Mouse (Mus musculus): ENCODE measurements around the gene Ddx1.
"Not testable (repeated sequence)": the region's sequence is repeated elsewhere in the genome, so short reads cannot be mapped to it uniquely, and the experiment has no call there.

Ddx1 gene

DNA sequence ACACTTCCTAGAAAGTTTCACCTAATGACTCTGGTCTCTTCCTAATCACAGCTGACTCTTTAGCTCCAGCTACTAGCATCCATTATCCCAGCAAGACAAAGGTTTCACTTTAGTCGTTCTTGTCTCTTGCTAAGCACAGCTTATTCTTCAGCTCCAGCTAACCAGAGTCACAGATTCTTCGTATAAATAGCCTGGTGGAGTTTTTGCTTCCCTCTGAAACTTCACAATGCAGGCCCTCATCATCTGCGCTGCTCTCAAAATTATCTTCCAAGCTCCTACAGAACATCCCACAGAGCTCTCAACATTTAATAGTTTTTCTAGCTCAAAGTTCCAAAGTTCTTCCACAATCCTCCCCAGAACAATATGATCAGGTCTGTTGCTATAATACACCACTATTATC is 43.3 kb downstream of the Ddx1 start:
- DNase-seq (ENCODE audit: extremely low read depth, low read depth) = no peak

DNA sequence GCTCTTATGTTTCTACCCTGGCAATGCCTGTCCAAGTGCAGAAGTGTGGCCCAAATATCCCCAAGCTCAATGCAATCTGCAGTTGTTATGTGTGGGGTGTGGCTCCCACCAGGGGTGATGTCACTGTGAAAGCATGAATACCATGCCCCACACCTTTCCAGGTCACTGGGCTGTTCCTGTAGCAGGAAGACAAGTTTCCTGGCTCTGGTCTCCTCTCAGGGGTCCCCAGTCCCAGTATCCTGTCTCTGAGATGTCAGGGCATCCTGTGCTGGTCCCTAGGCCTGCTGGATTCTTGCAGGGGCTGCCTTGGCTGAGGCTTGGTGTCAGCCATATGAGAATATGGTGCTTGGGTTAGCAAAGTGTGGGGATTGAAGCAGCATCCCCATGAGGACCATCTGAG is 46.7 kb downstream of the Ddx1 start:
- DNase-seq (ENCODE audit: extremely low read depth, low read depth) = no peak

GRCm38 (mm10) chr12:13200576-13200975 is 48.4 kb downstream of the Ddx1 start:
- DNase-seq (ENCODE audit: extremely low read depth, low read depth) = no peak

DNA sequence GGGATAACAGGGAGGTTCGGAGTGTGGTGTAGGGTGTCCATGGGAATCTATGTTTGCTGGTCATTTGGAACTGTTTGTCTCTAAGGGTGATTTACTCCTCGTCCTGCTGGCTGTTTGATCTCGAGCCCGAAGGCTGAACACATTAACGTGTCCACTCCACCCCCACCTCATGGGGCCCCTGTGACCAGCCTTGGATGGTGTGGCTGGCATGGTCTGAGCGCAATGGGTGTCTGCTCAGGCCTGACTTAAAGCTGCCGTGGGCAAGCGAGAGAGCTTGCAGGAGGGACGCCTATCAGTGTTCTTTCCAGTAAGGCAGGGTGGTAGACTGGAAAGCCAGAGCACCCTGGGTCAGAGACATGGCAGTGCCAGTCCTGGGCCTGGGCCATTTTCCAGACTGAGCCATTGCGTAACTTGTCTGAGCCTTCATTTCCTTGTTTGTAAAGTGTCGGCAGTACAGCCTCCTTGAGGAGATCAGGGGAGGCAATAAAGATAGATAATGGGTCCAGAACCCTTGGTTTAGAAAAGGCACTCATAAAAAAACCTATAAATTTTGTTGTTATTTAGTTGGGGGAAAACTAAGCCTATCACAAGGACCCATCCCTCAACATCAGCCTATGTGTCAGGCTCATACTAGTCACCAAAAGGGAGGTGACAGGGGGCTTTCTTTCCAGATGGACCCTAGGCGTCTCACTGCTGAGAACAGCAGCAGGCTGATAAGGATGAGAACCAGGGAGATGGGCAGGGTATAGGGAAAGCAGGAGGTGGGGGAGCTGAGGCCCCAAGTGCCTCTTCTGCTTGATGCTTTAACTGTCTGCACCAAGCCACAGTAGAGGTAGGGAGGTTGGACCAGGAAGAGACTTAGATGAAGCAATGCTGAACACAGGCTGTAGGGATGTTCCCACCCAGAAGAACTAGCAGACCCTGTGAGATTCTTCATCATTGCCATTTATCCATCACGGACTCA is 49.4 kb downstream of the Ddx1 start:
- DNase-seq (ENCODE audit: extremely low read depth, low read depth) = no peak

GRCm38 (mm10) chr12:13198157-13198556 is 50.9 kb downstream of the Ddx1 start:
- DNase-seq (ENCODE audit: extremely low read depth, low read depth) = no peak

DNA sequence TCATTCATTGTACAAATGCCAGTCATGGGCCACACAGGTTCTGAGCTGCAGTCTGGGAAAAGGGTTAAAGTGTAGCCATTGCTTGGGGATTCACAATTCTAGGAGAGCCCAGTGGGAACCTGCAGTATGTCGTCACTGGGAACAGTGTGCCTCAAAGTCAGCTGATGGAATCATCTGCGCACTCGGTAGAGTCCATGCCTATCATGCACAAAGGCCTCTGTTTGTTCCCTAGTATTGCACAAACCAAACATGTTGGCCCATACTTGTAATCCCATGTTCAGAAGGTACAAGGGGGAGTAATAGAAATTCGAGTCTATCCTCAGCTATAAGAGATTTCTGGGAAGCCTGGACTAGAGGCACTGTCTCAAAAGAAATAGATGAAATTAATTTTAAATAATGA is 52.9 kb downstream of the Ddx1 start:
- DNase-seq (ENCODE audit: extremely low read depth, low read depth) = no peak

DNA sequence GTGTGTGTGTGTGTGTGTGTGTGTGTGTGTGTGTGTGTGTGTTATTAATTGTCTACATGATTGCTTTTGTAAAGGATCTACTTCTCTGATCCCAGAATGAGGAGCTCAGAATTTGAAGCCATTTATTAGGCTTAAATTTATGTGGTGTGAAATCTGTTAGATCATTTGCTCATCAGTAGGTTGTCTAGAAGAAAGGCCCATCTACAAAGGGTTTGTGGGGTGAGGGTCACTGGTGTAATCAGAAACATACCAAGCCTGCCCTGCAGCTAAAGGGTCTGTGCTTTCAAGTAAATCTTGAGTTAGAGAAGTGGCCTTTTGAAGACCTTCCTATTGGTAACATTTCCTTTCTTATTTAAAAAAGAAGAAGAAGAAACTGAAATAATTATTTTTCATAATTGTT is 53.5 kb downstream of the Ddx1 start:
- no peak for DNase-seq (ENCODE audit: extremely low read depth, low read depth)

GRCm38 (mm10) chr12:13188059-13188700 is 60.8 kb downstream of the Ddx1 start:
- no peak for DNase-seq (ENCODE audit: extremely low read depth, low read depth)

DNA sequence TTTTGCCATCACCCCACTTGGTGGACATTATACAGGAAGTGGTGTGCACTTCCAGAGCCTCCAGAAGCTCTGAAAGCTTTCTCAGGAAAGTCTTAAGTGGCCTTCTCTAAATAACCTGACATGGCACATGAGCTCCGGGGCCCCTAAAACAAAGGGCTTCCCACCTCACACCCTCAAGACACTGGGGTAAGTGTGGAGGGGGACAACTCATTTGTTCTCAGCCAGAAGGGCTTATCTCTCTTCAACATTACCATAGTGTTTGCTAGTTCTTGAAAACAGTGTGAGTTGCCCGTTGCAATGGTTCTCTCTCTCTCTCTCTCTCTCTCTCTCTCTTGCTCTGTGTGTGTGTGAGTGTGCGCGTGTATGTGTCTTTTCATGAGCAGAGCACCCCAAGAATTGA is 62.8 kb downstream of the Ddx1 start:
- DNase-seq (ENCODE audit: extremely low read depth, low read depth) = no peak

- DNase-seq (ENCODE audit: extremely low read depth, low read depth) = no peak
These were observed 64.1 kb downstream of the Ddx1 start for GRCm38 (mm10) chr12:13184873-13185361.

GRCm38 (mm10) chr12:13184136-13184535 is 64.9 kb downstream of the Ddx1 start:
- not testable (repeated sequence) for DNase-seq (ENCODE audit: extremely low read depth, low read depth)

DNA sequence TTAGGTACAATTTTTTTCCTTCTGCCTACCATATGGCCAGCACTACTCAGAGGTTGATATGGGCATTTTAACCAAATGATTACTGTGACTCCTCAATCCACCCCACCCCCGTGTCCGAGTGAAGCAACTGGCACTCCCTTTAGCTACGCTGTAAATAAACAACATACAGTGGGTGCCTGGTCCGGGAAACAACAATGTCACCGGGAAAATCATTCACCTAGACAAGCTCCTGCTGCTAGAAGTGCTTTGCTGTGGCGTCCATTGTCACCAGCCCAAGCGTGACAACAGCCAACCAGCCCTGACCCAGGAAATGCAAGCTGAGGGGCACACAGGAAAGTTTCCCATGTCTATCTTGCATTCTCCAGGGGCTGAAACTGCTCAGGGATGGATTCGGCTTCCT is 66.8 kb downstream of the Ddx1 start:
- no peak for DNase-seq (ENCODE audit: extremely low read depth, low read depth)

DNA sequence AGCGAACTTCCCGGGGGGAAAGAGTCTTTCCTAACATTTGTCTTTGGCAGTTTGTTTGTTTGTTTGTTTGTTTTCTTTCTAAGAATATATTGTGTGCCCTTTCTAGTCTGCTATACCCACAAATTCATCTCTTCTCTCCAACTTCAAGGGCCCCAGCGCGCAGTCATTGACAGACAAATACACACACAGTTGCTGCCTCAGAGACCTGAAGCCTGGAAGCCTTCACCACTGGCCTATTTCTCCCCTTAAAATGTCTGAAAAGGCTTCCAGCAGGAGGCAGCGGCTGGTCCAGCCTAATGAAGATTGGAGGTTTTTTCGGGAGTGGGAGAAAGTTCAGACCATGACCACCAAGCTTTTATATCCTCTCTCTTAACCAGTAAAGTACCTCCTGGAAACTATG is 67.3 kb downstream of the Ddx1 start:
- no peak for DNase-seq (ENCODE audit: extremely low read depth, low read depth)

- peak; percentile 69 for DNase-seq (ENCODE audit: extremely low read depth, low read depth)
These were observed 68.2 kb downstream of the Ddx1 start for GRCm38 (mm10) chr12:13180715-13181335.

DNA sequence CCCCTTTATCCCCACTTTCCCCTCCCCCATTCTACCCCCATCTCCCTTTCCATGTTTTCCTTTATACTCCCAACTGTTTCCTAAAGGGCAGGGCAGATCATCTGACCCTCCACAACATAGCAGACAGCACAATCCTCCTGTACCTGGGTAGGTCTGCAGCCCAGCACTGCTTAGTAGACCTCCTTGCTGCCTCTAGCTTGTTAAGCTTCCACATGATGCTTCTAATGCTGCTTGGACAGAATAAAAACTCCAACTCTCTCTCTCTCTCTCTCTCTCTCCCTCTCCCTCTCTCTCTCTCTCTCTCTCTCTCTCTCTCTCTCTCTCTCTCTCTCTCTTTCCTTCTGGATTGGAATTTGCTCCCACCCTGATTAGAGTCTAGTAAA is 68.7 kb downstream of the Ddx1 start:
- no peak for DNase-seq (ENCODE audit: extremely low read depth, low read depth)

DNA sequence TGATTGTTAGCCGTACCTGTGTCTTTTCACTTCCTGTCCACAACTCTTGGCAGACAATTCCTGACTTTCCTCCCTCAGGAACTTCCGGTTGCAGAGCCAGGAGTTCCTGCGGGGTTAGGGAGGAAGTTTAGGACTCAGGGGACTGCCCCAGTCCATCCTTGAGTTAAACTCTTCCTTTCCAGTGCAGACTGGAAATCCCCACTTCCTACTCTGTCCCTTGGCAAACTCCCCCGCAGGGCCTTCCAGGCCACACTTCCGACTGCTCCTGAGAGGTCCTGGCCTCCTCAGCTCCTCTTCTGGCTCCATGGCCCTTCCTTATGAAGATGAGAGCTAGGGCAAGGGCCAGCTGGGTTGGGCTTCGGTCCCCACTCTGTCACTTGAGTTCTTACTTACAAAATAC is 71.4 kb downstream of the Ddx1 start:
- no peak for DNase-seq (ENCODE audit: extremely low read depth, low read depth)

- no peak for DNase-seq (ENCODE audit: extremely low read depth, low read depth)
These were observed 72.1 kb downstream of the Ddx1 start for GRCm38 (mm10) chr12:13176927-13177326.

GRCm38 (mm10) chr12:13176136-13176535 is 72.9 kb downstream of the Ddx1 start:
- no peak for DNase-seq (ENCODE audit: extremely low read depth, low read depth)

DNA sequence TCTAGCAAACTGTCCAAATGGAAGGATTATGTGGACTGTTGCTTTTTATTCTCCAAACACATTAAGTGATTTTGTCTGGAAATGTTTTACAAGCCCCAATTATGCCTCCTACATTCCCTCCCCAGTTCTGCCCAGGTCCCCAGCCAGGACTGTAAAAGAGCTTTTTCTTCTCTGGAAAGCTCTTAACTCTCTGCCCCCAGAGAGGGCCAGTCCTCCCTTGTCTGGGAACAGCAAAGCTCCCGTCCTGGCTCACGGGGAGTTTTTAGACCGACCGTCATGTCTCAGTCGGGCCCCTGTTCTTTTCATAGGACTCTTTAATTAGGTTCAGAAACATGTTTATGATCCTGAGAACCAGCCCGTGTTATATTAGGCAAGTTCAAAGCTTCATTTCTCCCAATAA is 75.0 kb downstream of the Ddx1 start:
- DNase-seq (ENCODE audit: extremely low read depth, low read depth) = no peak

DNA sequence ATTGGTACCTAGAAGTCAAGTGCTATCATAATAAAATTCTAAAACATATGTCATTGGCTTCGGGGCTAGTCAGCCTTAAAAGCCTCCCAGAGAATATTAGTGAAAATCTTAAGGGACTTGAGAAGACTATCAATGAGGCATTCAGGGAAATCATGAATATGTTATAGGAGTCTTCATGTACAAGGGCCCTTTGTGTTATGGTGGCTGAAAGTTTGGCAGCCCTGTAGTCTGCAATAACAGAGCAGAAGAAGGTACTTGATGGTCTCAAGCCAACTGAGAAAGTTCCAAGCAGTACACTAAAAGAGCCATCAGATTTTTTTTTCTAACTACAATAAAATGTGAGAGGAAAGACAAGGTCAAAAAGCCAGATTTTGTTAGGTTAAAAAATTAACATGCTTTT is 80.9 kb downstream of the Ddx1 start:
- DNase-seq (ENCODE audit: extremely low read depth, low read depth) = no peak

DNA sequence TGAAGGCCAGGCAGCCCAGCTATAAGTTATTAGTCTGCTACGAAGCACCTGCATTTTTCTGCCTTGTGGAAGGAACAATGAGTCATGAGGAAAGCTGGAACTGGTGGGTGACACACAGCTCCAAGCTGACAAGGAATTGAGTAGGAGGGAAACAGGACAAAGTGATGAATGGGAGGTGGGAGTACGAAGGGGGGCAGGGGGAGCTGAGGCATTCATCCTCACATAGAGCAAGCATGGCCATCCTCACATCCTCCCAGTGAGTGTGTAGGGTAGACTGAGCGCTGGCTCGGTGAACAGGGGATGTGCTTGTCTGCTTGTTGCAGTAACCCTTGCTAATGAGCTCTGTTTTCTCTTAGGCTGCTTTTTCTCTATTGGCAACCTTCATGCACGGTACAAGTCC is 81.9 kb downstream of the Ddx1 start:
- DNase-seq (ENCODE audit: extremely low read depth, low read depth) = no peak

Data from MEL-GATA-1-ER (cell line).